Mouse (Mus musculus) splenic B cell, adult 2 months (primary cell): ENCODE data around the gene Ptges3.
"Not testable (repeated sequence)": the region's sequence is repeated elsewhere in the genome, so short reads cannot be mapped to it uniquely, and the experiment has no call there.

Experiments used
- DNase-seq: peaks from one replicate; pipeline ENCODE4 v3.0.0-alpha.2; 2011; ENCODE audit warnings: low read depth, low spot score
- H3K27me3 ChIP-seq: 2 replicates; pipeline ENCODE4 v1.6.1; 2012; ENCODE audit warnings: mild to moderate bottlenecking, low read length, moderate library complexity, mixed read lengths; ENCODE audit not compliant: control insufficient read depth, poor library complexity, insufficient read depth, severe bottlenecking
- H3K36me3 ChIP-seq: 2 replicates; pipeline ENCODE4 v1.6.1; 2012; ENCODE audit warnings: mild to moderate bottlenecking, low read length, moderate library complexity, mixed read lengths; ENCODE audit not compliant: control insufficient read depth, poor library complexity, insufficient read depth, severe bottlenecking

The Ptges3 gene

GRCm38 (mm10) chr10:128043041-128043835, 15.5 kb upstream of the Ptges3 start:
- Histone ChIP-seq H3K36me3 (peaks cover 14% of the 10 kb centered on the region), H3K27me3 (no peaks in the 10 kb centered on the region)
- no peak for DNase-seq

- DNase-seq: no peak
- Histone ChIP-seq H3K27me3 (no peaks in the 10 kb centered on the region), H3K36me3 (peaks cover 11% of the 10 kb centered on the region)
These were observed 10.6 kb upstream of the Ptges3 start for GRCm38 (mm10) chr10:128048157-128048556.

GRCm38 (mm10) chr10:128049741-128050140, 9.0 kb upstream of the Ptges3 start:
- Histone ChIP-seq H3K36me3 (peaks cover 5% of the 10 kb centered on the region), H3K27me3 (no peaks in the 10 kb centered on the region)
- DNase-seq: no peak

- peaks cover 5% of the 10 kb centered on the region; the same call in 1 of the 2 replicates for H3K36me3 ChIP-seq
- no peak for DNase-seq
- H3K27me3 ChIP-seq: no peaks in the 10 kb centered on the region
These were observed 8.4 kb upstream of the Ptges3 start for GRCm38 (mm10) chr10:128050355-128050754.

GRCm38 (mm10) chr10:128051589-128051988, 7.2 kb upstream of the Ptges3 start:
- no peaks in the 10 kb centered on the region for H3K27me3 ChIP-seq
- no peak for DNase-seq
- H3K36me3 ChIP-seq: peaks cover 5% of the 10 kb centered on the region; the same call in 1 of the 2 replicates

GRCm38 (mm10) chr10:128052136-128052535, 6.6 kb upstream of the Ptges3 start:
- H3K36me3 ChIP-seq, H3K27me3 ChIP-seq, DNase-seq: not testable (repeated sequence)

GRCm38 (mm10) chr10:128053001-128053400, 5.8 kb upstream of the Ptges3 start:
- H3K36me3 ChIP-seq: peaks cover 4% of the 10 kb centered on the region; the same call in 1 of the 2 replicates
- H3K27me3 ChIP-seq: no peaks in the 10 kb centered on the region
- DNase-seq: no peak

- DNase-seq: no peak
- H3K36me3 ChIP-seq: no peaks in the 10 kb centered on the region
- H3K27me3 ChIP-seq: no peaks in the 10 kb centered on the region
These were observed 570 bp upstream of the Ptges3 start for GRCm38 (mm10) chr10:128058184-128058583.

- Histone ChIP-seq H3K36me3 (no peaks in the 10 kb centered on the region), H3K27me3 (no peaks in the 10 kb centered on the region)
- DNase-seq: peak; percentile 86
These were observed 640 bp downstream of the Ptges3 start for GRCm38 (mm10) chr10:128059207-128059981.

GRCm38 (mm10) chr10:128061109-128061508, 2.4 kb downstream of the Ptges3 start:
- DNase-seq: no peak
- H3K36me3 ChIP-seq: no peaks in the 10 kb centered on the region

GRCm38 (mm10) chr10:128062221-128062989, 3.7 kb downstream of the Ptges3 start:
- no peak for DNase-seq
- no peaks in the 10 kb centered on the region for H3K36me3 ChIP-seq
- H3K27me3 ChIP-seq: no peaks in the 10 kb centered on the region

More at GRCm38 (mm10) chr10:128061109-128061508, 2.4 kb downstream of the Ptges3 start:
- no peaks in the 10 kb centered on the region for H3K27me3 ChIP-seq

GRCm38 (mm10) chr10:128066072-128066471, 7.3 kb downstream of the Ptges3 start:
- no peaks in the 10 kb centered on the region for H3K27me3 ChIP-seq
- H3K36me3 ChIP-seq: peaks cover 11% of the 10 kb centered on the region; the same call in 1 of the 2 replicates
- DNase-seq: no peak

GRCm38 (mm10) chr10:128069201-128069600, 10.4 kb downstream of the Ptges3 start:
- H3K36me3 ChIP-seq: peaks cover 13% of the 10 kb centered on the region
- no peak for DNase-seq
- no peaks in the 10 kb centered on the region for H3K27me3 ChIP-seq

GRCm38 (mm10) chr10:128070432-128070831, 11.7 kb downstream of the Ptges3 start:
- H3K36me3 ChIP-seq: peaks cover 13% of the 10 kb centered on the region

More at GRCm38 (mm10) chr10:128070432-128070831, 11.7 kb downstream of the Ptges3 start:
- H3K27me3 ChIP-seq, DNase-seq: not testable (repeated sequence)
